Mouse (Mus musculus): ENCODE data around the gene Barhl1. TPM values are rescaled to one million over a fixed set of nuclear protein-coding genes. Genes with fewer than 3 reads are reported as not detected.

Gene Barhl1
- total RNA-seq, 1 experiment, result 0.18 TPM

DNA sequence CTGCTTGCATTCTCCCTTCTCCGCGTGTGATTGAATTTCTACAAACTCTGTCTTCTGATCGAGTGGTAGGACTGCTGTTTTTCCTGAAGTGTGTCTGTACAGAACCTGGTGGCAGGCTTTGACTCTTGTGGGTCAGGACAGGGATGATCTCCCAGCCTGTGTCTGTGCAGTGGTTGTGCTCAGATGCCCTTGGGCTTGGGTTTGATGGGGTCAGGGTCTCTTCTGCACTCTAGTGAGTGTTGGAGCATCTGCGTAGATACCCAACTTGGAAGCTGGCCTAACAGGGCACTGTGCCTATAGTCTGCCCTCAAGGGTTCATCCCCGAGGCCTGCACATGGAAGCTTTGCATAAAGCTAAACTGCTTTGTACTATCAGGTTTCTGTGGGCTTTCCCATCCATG is 12.6 kb downstream of the Barhl1 start:
- no peak overlapping the region for H3K4me3 ChIP-seq (ENCODE audit: insufficient read depth in 1 of 2, low read depth in 1 of 2, low read length in 2 of 2, poor library complexity in 1 of 2, severe bottlenecking in 1 of 2)
- H3K9ac ChIP-seq (ENCODE audit: insufficient read depth, low read depth, low read length, poor library complexity, severe bottlenecking), result no peak overlapping the region
- peaks cover 15% of the 10 kb centered on the region for H3K36me3 ChIP-seq (ENCODE audit: control insufficient read depth, insufficient read depth, low read length, poor library complexity, severe bottlenecking)
- TF ChIP-seq ZNF384 (IDR thresholded peaks at IDR 0.05; ENCODE audit: low read depth, low read length) (no peak), HCFC1 (IDR thresholded peaks at IDR 0.05; ENCODE audit: borderline replicate concordance, insufficient read depth, low read length) (no peak), MAFK (IDR thresholded peaks at IDR 0.05; ENCODE audit: insufficient read depth, low read depth, low read length) (no peak)
- peaks cover 0 to 3% of the 10 kb centered on the region in 2 experiments; a peak in 2 of 4 replicates for H3K4me1 ChIP-seq (ENCODE audit: control insufficient read depth in 2 of 2, insufficient read depth in 2 of 2, low read length in 2 of 2, poor library complexity in 1 of 2)
- H3K27ac ChIP-seq (ENCODE audit: insufficient read depth, low read depth, low read length, poor library complexity, severe bottlenecking), result no peak overlapping the region
- no peaks in the 10 kb centered on the region for H3K9me3 ChIP-seq (ENCODE audit: control insufficient read depth, insufficient read depth, low read depth, low read length)
- in situ Hi-C loops (cut with MboI; ENCODE audit: low sequenced_read_pairs in 2 of 2, unreplicated experiment in 2 of 2), result loop anchor here in 1 of 2 experiments (25.0 kb wide), 1 partner anchor 333 kb away; no protein-coding TSS in a partner anchor
- no peak for DNase-seq (ENCODE audit: low read depth, low spot score)

DNA sequence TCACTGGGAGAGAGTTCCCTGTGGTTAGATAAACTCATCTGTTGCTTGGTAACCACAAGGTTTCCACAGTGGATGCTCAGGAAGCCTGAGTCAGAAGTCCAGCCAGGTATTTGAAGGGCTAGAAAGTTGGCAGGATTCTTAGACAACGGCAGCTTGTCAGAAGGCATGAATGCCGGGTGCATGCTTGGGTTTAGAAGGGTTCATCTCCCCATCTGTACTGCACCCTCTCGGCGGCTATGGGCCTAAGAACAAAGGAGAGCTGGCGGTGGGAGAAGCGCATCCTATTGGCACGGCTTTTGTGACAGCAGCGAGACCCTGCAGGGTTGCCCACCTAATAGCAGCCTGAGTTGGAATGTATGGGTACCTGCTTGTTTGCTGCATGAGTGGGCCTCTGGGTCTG is 14.2 kb downstream of the Barhl1 start:
- TF ChIP-seq ZNF384 (IDR thresholded peaks at IDR 0.05; ENCODE audit: low read depth, low read length) (no peak), HCFC1 (IDR thresholded peaks at IDR 0.05; ENCODE audit: borderline replicate concordance, insufficient read depth, low read length) (no peak), CHD2 (IDR thresholded peaks at IDR 0.05; ENCODE audit: low read depth, low read length) (no peak), ZC3H11A (IDR thresholded peaks at IDR 0.05; ENCODE audit: borderline replicate concordance, low read depth, low read length) (no peak), MAFK (IDR thresholded peaks at IDR 0.05; ENCODE audit: insufficient read depth, low read depth, low read length) (no peak)
- Histone ChIP-seq H3K27ac (ENCODE audit: insufficient read depth, low read depth, low read length, poor library complexity, severe bottlenecking) (no peak overlapping the region), H3K36me3 (ENCODE audit: control insufficient read depth, insufficient read depth, low read length, poor library complexity, severe bottlenecking) (peaks cover 18% of the 10 kb centered on the region), H3K9me3 (ENCODE audit: control insufficient read depth, insufficient read depth, low read depth, low read length) (no peaks in the 10 kb centered on the region), H3K9ac (ENCODE audit: insufficient read depth, low read depth, low read length, poor library complexity, severe bottlenecking) (no peak overlapping the region), H3K4me3 (ENCODE audit: insufficient read depth in 1 of 2, low read depth in 1 of 2, low read length in 2 of 2, poor library complexity in 1 of 2, severe bottlenecking in 1 of 2) (no peak overlapping the region), H3K4me1 (ENCODE audit: control insufficient read depth in 2 of 2, insufficient read depth in 2 of 2, low read length in 2 of 2, poor library complexity in 1 of 2) (no peaks in the 10 kb centered on the region)
- in situ Hi-C loops (cut with MboI; ENCODE audit: low sequenced_read_pairs in 2 of 2, unreplicated experiment in 2 of 2), result loop anchor here in 1 of 2 experiments (25.0 kb wide), 1 partner anchor 335 kb away; no protein-coding TSS in a partner anchor
- no peak for DNase-seq (ENCODE audit: low read depth, low spot score)

- Histone ChIP-seq H3K9me3 (ENCODE audit: control insufficient read depth, insufficient read depth, low read depth, low read length) (no peaks in the 10 kb centered on the region), H3K4me1 (ENCODE audit: control insufficient read depth in 2 of 2, insufficient read depth in 2 of 2, low read length in 2 of 2, poor library complexity in 1 of 2) (no peaks in the 10 kb centered on the region), H3K36me3 (ENCODE audit: control insufficient read depth, insufficient read depth, low read length, poor library complexity, severe bottlenecking) (peaks cover 41% of the 10 kb centered on the region), H3K9ac (ENCODE audit: insufficient read depth, low read depth, low read length, poor library complexity, severe bottlenecking) (no peak overlapping the region), H3K4me3 (ENCODE audit: insufficient read depth in 1 of 2, low read depth in 1 of 2, low read length in 2 of 2, poor library complexity in 1 of 2, severe bottlenecking in 1 of 2) (no peak overlapping the region), H3K27ac (ENCODE audit: insufficient read depth, low read depth, low read length, poor library complexity, severe bottlenecking) (no peak overlapping the region)
- TF ChIP-seq HCFC1 (IDR thresholded peaks at IDR 0.05; ENCODE audit: borderline replicate concordance, insufficient read depth, low read length) (no peak), MAFK (IDR thresholded peaks at IDR 0.05; ENCODE audit: insufficient read depth, low read depth, low read length) (no peak), ZC3H11A (IDR thresholded peaks at IDR 0.05; ENCODE audit: borderline replicate concordance, low read depth, low read length) (no peak), CHD2 (IDR thresholded peaks at IDR 0.05; ENCODE audit: low read depth, low read length) (no peak), ZNF384 (IDR thresholded peaks at IDR 0.05; ENCODE audit: low read depth, low read length) (no peak)
- no peak for DNase-seq (ENCODE audit: low read depth, low spot score)
- in situ Hi-C loops (cut with MboI; ENCODE audit: low sequenced_read_pairs in 2 of 2, unreplicated experiment in 2 of 2), result no loop called here
Measured at GRCm38 (mm10) chr2:28897340-28897899, 19.0 kb downstream of the Barhl1 start.

GRCm38 (mm10) chr2:28895876-28896275 is 20.6 kb downstream of the Barhl1 start:
- Histone ChIP-seq H3K4me3 (ENCODE audit: insufficient read depth in 1 of 2, low read depth in 1 of 2, low read length in 2 of 2, poor library complexity in 1 of 2, severe bottlenecking in 1 of 2) (no peak overlapping the region), H3K9me3 (ENCODE audit: control insufficient read depth, insufficient read depth, low read depth, low read length) (no peaks in the 10 kb centered on the region), H3K36me3 (ENCODE audit: control insufficient read depth, insufficient read depth, low read length, poor library complexity, severe bottlenecking) (peaks cover 42% of the 10 kb centered on the region), H3K4me1 (ENCODE audit: control insufficient read depth in 2 of 2, insufficient read depth in 2 of 2, low read length in 2 of 2, poor library complexity in 1 of 2) (no peaks in the 10 kb centered on the region), H3K27ac (ENCODE audit: insufficient read depth, low read depth, low read length, poor library complexity, severe bottlenecking) (no peak overlapping the region; the same call in 1 of the 2 replicates), H3K9ac (ENCODE audit: insufficient read depth, low read depth, low read length, poor library complexity, severe bottlenecking) (no peak overlapping the region)
- in situ Hi-C loops (cut with MboI; ENCODE audit: low sequenced_read_pairs in 2 of 2, unreplicated experiment in 2 of 2), result no loop called here
- no peak for DNase-seq (ENCODE audit: low read depth, low spot score)
- TF ChIP-seq MAFK (IDR thresholded peaks at IDR 0.05; ENCODE audit: insufficient read depth, low read depth, low read length) (no peak), ZNF384 (IDR thresholded peaks at IDR 0.05; ENCODE audit: low read depth, low read length) (no peak), CHD2 (IDR thresholded peaks at IDR 0.05; ENCODE audit: low read depth, low read length) (no peak), ZC3H11A (IDR thresholded peaks at IDR 0.05; ENCODE audit: borderline replicate concordance, low read depth, low read length) (no peak), HCFC1 (IDR thresholded peaks at IDR 0.05; ENCODE audit: borderline replicate concordance, insufficient read depth, low read length) (no peak)

All from ES-E14 (cell line).